Mouse (Mus musculus) left cerebral cortex, postnatal 10 days (tissue): Measurements from ENCODE around the gene Ern2. TPM values are rescaled to one million over a fixed set of nuclear protein-coding genes. Genes with fewer than 3 reads are reported as not detected.

Experiments used
- DNase-seq, 2 experiments: peaks; one replicate each; pipeline ENCODE4 v3.0.0; 2021 to 2022; ENCODE audit warnings: low spot score in 2 of 2, mixed read lengths in 1 of 2; ENCODE audit errors: extremely low spot score in 1 of 2
- intact Hi-C: fragments of 180-260 bp; cut with DNase I; formaldehyde crosslinking; loops from one replicate; pipeline ENCODE4 v1.15.1; 2025
- total RNA-seq, 2 experiments: library from RNA; stranded (reverse); gene quantifications; 2 replicates each; pipeline ENCODE4 v1.2.3; 2021

Gene Ern2
- total RNA-seq, 2 experiments from 2014 or later: 0.92 to 1.1 TPM

DNA sequence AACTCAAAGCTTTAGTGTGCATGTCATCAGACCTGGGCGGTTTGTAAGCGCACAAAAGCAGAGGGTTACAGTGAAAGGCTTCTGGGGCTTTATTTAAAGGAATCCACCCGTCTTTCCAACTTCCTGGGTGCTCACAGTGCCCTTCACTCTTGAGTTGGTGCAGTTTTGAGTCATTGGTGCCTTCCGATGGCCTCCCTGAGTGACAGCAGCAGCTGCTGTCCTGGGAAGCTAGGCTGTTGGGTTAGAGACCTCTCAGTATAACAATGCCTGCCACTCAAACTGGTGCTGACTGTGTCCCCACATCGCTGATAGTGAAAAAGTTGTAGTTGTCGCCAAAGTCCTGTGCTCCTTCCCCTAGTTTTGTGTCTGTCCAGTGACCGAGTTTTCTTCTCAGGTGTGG lies 18.8 kb downstream of the Ern2 start:
- no peak for DNase-seq
- intact Hi-C loops: no loop called here

- intact Hi-C loops: no loop called here
- DNase-seq: no peak
Observed at GRCm38 (mm10) chr7:122163766-122164165, 22.2 kb downstream of the Ern2 start.

- DNase-seq: no peak
- intact Hi-C loops: no loop called here
Observed at GRCm38 (mm10) chr7:122160037-122160436, 26.0 kb downstream of the Ern2 start.

DNA sequence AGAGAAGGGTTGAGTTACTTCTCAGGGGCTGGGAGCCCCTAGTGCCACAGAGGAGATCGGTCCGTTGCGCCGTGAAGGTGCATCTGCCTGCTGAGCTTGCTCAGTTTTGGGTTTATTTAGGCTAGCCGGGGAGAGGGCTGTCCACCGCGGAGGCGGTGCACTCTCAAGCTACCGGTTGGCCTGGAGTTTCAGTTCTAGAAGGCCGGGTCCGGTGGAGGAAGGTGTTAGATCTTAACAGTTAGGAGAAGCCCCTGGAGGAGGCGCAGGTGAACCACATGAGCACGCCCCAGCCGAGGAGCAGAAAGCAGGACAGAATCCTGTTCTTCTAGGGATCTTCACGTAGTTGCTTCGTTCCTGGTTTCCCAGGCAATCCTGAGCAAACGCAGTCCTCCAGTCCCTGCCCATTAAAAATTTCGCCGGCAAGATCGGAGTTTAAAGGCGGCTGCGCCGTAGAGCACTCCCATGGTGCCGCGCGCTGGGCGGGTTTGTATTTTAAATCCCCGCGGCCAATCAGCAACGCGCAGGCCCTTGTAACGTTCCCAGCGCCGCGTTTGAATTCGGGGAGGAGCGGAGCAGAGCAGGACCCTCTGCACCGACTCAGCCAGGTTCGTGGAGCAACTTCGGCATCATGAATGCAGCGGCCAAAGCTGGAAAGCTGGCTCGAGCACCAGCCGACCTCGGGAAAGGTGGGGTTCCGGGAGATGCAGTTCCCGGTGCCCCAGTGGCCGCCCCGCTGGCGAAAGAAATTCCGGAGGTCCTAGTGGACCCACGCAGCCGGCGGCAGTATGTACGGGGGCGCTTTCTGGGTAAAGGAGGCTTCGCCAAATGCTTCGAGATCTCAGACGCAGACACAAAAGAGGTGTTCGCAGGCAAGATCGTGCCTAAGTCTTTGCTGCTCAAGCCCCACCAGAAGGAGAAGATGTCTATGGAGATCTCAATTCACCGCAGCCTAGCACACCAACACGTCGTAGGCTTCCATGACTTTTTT lies 26.8 kb downstream of the Ern2 start, which contains the start of gene Plk1:
Gene Plk1 (plus strand): TSS at position 525 of the 988 bp plus-strand sequence.
- intact Hi-C loops: no loop called here
- peak; percentile 77 to 88 for DNase-seq

- DNase-seq: no peak
- intact Hi-C loops: no loop called here
Observed at GRCm38 (mm10) chr7:122158488-122158887, 27.5 kb downstream of the Ern2 start.

- peak in 1 of 2 experiments; percentile 40 for DNase-seq
- intact Hi-C loops: no loop called here
Observed at GRCm38 (mm10) chr7:122152473-122152872, 33.5 kb downstream of the Ern2 start.

DNA sequence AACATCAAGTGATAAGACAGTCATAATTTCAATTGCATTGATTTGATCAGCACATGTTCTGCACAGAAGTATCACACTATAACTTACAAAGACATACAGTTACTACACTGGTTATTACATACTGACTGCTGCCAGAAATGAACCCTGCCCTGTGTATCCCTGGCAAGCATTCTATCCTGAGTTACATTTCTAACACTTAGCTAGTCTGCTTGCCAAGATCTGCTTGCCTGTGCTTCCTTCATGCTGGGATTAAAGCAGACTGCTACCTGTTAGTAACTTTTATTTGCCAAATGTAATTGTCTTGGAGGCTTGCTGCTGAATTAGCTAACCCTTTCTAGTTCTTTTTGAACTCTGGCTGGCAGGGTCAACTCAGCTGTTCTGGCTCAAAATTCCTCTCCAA lies 45.0 kb downstream of the Ern2 start:
- intact Hi-C loops: no loop called here
- no peak for DNase-seq

- intact Hi-C loops: loop anchor here (5.0 kb wide), 1 partner anchor 46 kb away; no protein-coding TSS in a partner anchor
- no peak for DNase-seq
Observed at GRCm38 (mm10) chr7:122138190-122138589, 47.8 kb downstream of the Ern2 start.

DNA sequence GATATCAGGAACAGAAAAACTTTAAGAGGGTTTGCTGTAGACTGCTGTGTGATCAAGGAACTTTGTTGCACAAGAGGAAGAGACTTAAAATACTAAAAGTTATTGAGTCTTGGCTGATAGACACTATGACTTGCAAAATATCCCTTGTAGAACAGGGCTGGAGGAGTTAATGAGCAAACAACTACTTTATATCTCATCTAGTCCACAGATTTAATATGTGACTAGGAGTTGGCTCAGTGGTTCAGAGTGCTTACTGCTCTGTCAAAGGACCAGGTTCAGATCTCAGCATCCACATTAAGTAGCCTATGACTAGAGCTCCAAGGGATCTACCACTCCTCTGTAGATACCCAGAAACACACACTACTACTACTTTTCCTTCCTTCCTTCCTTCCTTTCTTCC lies 48.9 kb downstream of the Ern2 start:
- DNase-seq: no peak
- intact Hi-C loops: loop anchor here (5.0 kb wide), 1 partner anchor 45 kb away; no protein-coding TSS in a partner anchor

- no peak for DNase-seq
- intact Hi-C loops: loop anchor here (5.0 kb wide), 1 partner anchor 43 kb away; no protein-coding TSS in a partner anchor
Observed at GRCm38 (mm10) chr7:122135070-122135469, 50.9 kb downstream of the Ern2 start.

- no peak for DNase-seq
- intact Hi-C loops: loop anchor here (2.0 kb wide), 1 partner anchor 30 kb away; no protein-coding TSS in a partner anchor
Observed at GRCm38 (mm10) chr7:122133338-122133625, 52.7 kb downstream of the Ern2 start.

DNA sequence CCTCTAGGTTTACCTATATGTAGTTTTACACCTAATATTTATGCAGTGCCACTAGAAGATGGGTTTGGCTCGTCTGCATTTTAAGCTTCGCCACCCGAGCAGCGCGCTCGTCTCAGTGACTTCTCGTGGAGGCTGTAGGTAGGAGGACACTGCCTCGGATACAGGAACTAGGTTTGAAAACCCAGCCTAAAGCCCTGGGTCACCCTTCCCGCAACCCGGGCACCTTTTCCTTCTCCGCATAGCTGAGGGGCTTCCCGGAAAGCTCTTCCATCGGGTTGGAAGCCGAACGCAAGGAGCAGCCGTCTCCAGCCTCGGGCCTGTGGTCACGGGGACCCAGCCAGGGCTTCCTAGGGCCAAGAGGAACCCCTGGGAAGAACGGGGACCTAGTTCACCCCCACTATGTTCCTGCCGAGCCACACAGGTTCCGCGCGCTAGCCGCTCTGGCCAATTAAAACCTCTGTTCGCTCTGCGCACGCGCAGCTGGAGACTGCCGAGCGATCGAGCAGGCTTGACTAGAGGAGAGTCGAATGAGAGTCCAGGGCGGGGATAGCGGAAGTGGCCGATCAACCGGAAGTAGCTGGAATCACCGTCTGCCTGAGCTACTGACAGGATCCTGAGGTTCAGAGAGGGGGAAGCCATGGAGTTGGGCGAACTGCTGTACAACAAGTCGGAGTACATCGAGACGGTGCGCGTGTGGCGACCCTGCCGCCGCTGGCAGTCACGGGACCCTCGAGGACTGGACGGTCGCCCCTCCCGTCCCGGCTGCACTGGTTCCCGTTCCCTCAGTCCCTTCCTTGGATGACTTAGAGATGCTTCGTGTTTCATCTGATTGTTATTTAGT lies 53.3 kb downstream of the Ern2 start, which contains the start of the genes Palb2 and Dctn5:
Gene Palb2 (minus strand): TSS at position 489 of the 841 bp plus-strand sequence.
Gene Dctn5 (plus strand): TSS at position 545 of the 841 bp plus-strand sequence.
- intact Hi-C loops: loop anchor here (2.0 kb wide), 1 partner anchor 30 kb away; no protein-coding TSS in a partner anchor
- DNase-seq: peak; percentile 97 to 98

GRCm38 (mm10) chr7:122131834-122132233 lies 54.2 kb downstream of the Ern2 start:
- DNase-seq: no peak
- intact Hi-C loops: loop anchor here (2.0 kb wide), 1 partner anchor 29 kb away; no protein-coding TSS in a partner anchor

DNA sequence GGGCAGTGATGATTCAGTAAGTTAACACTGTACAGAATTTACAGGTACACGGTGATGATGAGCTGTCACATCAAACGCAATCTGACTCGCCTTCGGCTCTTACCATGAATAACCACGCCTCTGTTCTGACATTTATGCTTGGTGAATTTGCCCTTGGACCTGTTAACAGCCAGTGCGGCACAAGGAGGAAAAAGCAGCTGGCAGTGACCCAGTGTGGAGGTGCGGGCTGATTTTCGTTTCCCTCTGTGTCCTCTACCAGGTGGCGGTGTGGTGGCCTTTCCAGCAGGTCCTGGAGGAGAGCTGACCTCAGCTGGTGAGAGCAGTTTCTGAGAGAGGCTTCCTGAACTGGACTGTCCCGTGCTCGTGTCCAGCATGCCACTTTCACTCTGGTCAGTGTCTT lies 59.1 kb downstream of the Ern2 start:
- intact Hi-C loops: no loop called here
- no peak for DNase-seq

DNA sequence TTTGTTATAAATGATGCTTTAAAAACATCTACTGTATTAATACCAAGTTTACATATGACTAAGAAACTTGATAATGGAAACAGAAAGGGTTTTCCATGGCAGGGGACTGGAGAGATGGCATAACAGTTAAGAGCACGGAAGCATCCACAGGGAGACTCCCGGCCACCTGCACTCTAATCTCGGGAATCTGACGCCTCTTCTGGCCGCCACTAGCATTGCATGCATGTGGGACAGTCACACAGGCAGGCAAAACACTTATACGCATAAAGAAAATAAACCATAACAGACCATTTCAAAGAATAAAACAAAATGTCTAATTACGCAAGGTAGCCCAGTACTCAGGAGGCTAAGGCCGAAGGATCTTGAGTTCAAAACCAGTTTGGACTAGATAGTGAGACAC lies 60.4 kb downstream of the Ern2 start:
- intact Hi-C loops: no loop called here
- no peak for DNase-seq

- intact Hi-C loops: no loop called here
- DNase-seq: no peak
Observed at GRCm38 (mm10) chr7:122123518-122123917, 62.5 kb downstream of the Ern2 start.
